Mouse (Mus musculus) olfactory bulb, adult 2 months (tissue): ENCODE data around the gene Trim34a.

Experiments
- CTCF ChIP-seq: fragments of 200-500 bp; IDR thresholded peaks from 2 replicates; pipeline ENCODE4 v1.5.1; 2012; ENCODE audit warnings: low read depth, mild to moderate bottlenecking, low read length, moderate library complexity; ENCODE audit not compliant: insufficient read depth
- POLR2A ChIP-seq: fragments of 200-500 bp; IDR thresholded peaks from 2 replicates; pipeline ENCODE4 v1.6.1; 2012; ENCODE audit warnings: mild to moderate bottlenecking, low read depth, low read length, moderate library complexity; ENCODE audit not compliant: insufficient read depth

DNA sequence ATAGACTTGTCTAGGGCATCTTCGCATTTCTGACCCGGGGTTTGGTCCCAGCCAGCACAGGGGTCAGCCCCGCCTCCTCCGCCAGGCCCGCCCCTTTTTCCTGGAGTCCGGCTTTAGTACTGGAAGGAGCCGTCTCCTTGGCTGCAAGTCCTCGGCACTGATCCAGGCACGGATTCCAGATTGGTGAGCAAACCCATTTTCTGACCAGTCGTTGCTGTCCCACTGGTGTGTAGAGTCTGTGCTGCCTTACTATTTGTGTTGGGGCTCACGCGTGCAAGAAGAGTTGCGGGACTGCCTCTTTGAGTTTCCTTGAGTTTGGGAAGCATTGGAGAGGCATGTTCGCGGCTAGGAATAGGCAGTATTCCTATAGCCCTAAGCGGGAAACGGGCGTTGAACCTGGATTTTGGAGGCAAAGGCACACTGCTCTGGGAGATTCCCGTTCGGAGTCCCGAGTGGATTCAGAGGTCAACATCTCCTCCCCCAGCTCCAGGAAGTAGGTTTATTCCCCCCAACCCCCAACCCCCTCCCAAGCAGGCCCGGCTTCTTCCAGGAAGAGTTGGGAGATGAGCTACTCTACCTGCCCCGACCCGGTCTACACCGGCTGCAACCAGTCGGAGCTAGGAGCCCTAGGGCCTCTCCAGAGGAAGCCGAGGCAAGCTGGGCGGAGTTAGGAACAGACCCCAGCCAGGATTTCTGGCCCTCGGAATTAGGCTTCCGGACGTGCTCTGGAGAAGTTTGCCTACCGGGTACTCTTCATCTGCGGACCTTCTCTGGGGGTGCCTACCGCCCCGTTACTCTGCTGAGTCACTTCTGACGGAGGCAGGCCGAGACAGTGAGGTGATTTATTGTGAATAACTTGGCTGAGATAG, 25.3 kb upstream of the Trim34a start, which contains the start of gene Trim6:
- TF ChIP-seq CTCF (no peak), POLR2A (no peak)
